Mouse (Mus musculus) bone marrow macrophage, adult 2 months (primary cell): ENCODE measurements around the gene Aipl1.

Source experiments
- CTCF ChIP-seq: IDR thresholded peaks from 2 replicates; pipeline ENCODE4 v1.5.1; 2012; ENCODE audit warnings: low read depth, mild to moderate bottlenecking, low read length, moderate library complexity
- POLR2A ChIP-seq: IDR thresholded peaks from 2 replicates; pipeline ENCODE4 v1.6.1; 2012; ENCODE audit warnings: mild to moderate bottlenecking, low read depth, low read length, borderline replicate concordance

DNA sequence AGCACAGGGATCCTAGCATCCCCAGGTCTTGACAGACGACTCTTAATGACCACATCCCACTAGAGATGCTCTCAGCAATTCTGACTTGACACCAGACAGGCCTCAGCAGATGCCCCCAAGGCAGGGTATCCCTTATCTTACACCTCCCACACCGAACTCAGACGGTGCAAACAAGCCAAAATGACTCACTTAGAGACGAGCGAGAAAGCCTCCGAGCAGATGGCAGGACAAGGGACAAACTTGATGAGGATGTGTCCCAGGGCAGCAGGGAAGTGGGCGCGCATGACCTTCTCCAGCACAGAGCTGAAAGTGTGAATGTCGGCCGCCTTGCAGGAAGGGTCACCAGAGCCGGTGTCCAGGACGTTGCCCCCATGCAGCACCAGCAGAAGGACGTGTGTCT lies 36.9 kb upstream of the Aipl1 start:
- no peak for TF ChIP-seq POLR2A
- TF ChIP-seq CTCF, result no peak
